Mouse (Mus musculus): ENCODE results near the gene Tmem39a.
A peak's percentile ranks its signal among the peaks of the same experiment; 100 is the strongest.

The Tmem39a gene

DNA sequence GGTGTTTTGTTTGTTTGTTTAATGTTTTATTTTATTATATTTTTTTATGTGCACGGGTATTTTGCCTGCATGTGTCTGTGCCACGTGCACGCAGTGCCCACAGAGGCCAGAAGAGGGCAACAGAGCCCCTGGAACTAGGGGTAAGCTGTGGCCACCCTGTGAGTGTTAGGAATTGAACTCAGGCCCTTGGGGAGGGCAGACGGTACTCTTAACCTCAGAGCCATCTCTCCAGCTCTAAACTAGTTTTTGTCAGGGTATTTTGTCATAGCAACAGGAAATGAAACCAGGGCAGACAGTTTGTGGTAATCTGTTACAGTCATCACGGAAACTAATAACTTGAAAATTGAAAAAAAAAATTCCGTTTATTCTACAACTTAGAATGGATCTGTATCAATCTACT is 73.6 kb downstream of the Tmem39a start:
- peak; percentile 69 to 92 for DNase-seq (ENCODE audit: inconsistent age in 2 of 2, low spot score in 1 of 2)

DNA sequence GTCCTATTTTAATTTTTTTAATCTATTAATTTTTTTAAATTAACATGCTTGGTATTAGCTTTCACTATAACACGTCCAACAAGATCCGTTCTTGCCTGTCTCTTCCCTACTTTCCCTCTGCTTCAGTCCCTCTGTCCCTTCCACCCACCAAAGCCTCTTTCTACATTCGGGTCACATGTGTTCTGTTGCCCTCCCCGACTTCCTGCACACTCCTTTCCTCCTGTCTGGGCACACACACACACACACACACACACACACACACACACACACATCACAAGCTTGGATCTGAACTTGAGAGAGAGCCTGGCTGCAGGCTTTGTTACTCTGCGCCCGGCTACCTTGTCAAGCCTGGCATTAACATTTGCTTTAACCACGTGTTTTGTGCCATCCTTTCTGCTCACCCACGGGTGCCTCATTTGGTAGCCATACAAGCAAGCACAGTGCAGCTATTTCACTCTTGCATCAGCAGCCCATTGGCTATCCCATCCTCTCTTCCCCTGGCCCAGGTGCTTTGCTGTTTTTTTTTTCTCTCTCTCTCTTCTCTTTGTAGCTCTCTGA is 77.4 kb downstream of the Tmem39a start:
- DNase-seq (ENCODE audit: inconsistent age in 2 of 2, low spot score in 1 of 2): no peak

DNA sequence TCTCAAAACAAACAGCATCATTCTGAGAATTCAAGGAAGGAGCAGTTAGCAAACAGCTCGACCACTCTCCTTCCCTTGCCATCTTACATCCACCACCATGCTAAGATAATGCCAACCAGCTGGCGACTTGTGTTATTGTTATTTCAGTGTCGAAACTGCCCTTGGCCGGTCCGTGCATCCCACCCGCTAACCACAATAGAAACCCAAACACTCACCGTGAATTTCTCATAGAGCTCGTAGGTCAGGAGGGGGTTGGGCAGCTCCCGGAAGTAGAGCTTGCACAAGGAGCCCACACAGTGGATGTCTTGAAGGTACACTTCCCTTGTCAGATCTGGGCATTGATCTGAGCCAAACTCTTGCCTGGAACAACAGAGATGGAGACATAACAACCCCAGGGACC is 78.2 kb downstream of the Tmem39a start:
- DNase-seq (ENCODE audit: inconsistent age in 2 of 2, low spot score in 1 of 2): no peak

DNA sequence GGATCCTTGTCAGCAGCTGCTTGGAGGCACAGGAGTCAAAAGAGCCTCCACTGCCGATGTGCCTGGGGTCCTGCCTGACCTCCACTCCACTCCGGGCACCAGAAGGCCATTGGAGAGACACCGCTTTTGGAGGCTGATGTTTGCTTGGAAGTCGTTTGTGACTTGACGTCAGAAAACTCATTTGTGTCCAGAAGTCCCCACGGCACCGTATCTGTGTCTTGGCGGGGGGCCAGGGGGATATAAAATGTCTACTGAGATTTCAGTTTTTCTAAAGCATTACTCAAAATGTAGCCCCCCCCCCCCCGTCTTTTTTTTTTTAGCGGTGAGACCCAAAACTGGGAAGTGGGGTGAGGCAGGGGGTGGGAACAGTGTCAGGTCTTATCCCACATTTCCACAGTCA is 78.6 kb downstream of the Tmem39a start:
- DNase-seq (ENCODE audit: inconsistent age in 2 of 2, low spot score in 1 of 2): no peak

Data from adrenal gland, adult (tissue).